Mouse (Mus musculus): ENCODE measurements around the gene Lgals4.

The Lgals4 gene

GRCm38 (mm10) chr7:28808957-28809393, 24.7 kb upstream of the Lgals4 start:
- peak; percentile 97 for DNase-seq

GRCm38 (mm10) chr7:28809401-28810089, 24.1 kb upstream of the Lgals4 start:
- peak; percentile 78 for DNase-seq

- peak; percentile 100 for DNase-seq
Observed at GRCm38 (mm10) chr7:28810107-28811066, 23.3 kb upstream of the Lgals4 start.

- peak; percentile 87 for DNase-seq
Observed at GRCm38 (mm10) chr7:28811228-28811627, 22.4 kb upstream of the Lgals4 start.

GRCm38 (mm10) chr7:28811640-28812275, 21.9 kb upstream of the Lgals4 start:
- peak; percentile 67 for DNase-seq

GRCm38 (mm10) chr7:28812436-28812835, 21.2 kb upstream of the Lgals4 start:
- DNase-seq: peak; percentile 62

- DNase-seq: peak; percentile 49
Observed at GRCm38 (mm10) chr7:28812949-28813348, 20.7 kb upstream of the Lgals4 start.

- no peak for DNase-seq
Observed at GRCm38 (mm10) chr7:28814306-28815034, 19.2 kb upstream of the Lgals4 start.

- DNase-seq: no peak
Observed at GRCm38 (mm10) chr7:28815230-28815629, 18.4 kb upstream of the Lgals4 start.

GRCm38 (mm10) chr7:28816201-28816600, 17.5 kb upstream of the Lgals4 start:
- DNase-seq: peak; percentile 43

- no peak for DNase-seq
Observed at GRCm38 (mm10) chr7:28816920-28817319, 16.7 kb upstream of the Lgals4 start.

- DNase-seq: peak; percentile 26
Observed at GRCm38 (mm10) chr7:28817524-28817923, 16.1 kb upstream of the Lgals4 start.

- DNase-seq: peak; percentile 19
Observed at GRCm38 (mm10) chr7:28817957-28818356, 15.7 kb upstream of the Lgals4 start.

- DNase-seq: peak; percentile 41
Observed at GRCm38 (mm10) chr7:28818436-28818835, 15.2 kb upstream of the Lgals4 start.

GRCm38 (mm10) chr7:28818861-28819452, 14.7 kb upstream of the Lgals4 start:
- DNase-seq: no peak

- DNase-seq: no peak
Observed at GRCm38 (mm10) chr7:28819571-28819970, 14.1 kb upstream of the Lgals4 start.

- DNase-seq: no peak
Observed at GRCm38 (mm10) chr7:28820358-28821260, 13.0 kb upstream of the Lgals4 start.

GRCm38 (mm10) chr7:28821261-28821831, 12.3 kb upstream of the Lgals4 start:
- DNase-seq: peak; percentile 77

GRCm38 (mm10) chr7:28822556-28822955, 11.1 kb upstream of the Lgals4 start:
- no peak for DNase-seq
